Mouse (Mus musculus): ENCODE results near the gene Tnni3. TPM values are rescaled to one million over a fixed set of nuclear protein-coding genes. Genes with fewer than 3 reads are reported as not detected.

Tnni3 gene
- polyA plus RNA-seq, 1 experiment from 2014 or later: 2.9 TPM

GRCm38 (mm10) chr7:4504646-4505435 lies 19.2 kb downstream of the Tnni3 start:
- 62% methylated on average over 11 of the region's 11 CpGs for WGBS

GRCm38 (mm10) chr7:4503858-4504257 lies 20.2 kb downstream of the Tnni3 start:
- Histone ChIP-seq H3K27ac (ENCODE audit: low read length) (no peak overlapping the region), H3K4me1 (ENCODE audit: control insufficient read depth, insufficient read depth, low read length) (peaks cover 15% of the 10 kb centered on the region)

More at GRCm38 (mm10) chr7:4504646-4505435, 19.2 kb downstream of the Tnni3 start:
- Histone ChIP-seq H3K4me3 (ENCODE audit: low read depth, low read length) (no peak overlapping the region), H3K36me3 (ENCODE audit: control insufficient read depth, insufficient read depth, low read length) (no peaks in the 10 kb centered on the region), H3K9ac (replicated peaks; ENCODE audit: low read depth, low read length) (no peak overlapping the region), H3K27me3 (ENCODE audit: control insufficient read depth, insufficient read depth, low read length) (no peaks in the 10 kb centered on the region), H3K4me1 (ENCODE audit: control insufficient read depth, insufficient read depth, low read length) (peaks cover 9% of the 10 kb centered on the region), H3K4me2 (replicated peaks; ENCODE audit: low read depth, low read length) (no peak overlapping the region), H3K9me3 (ENCODE audit: control insufficient read depth, low read depth, low read length) (no peaks in the 10 kb centered on the region), H3K27ac (ENCODE audit: low read length) (no peak overlapping the region)
- no peak for ATAC-seq (ENCODE audit: insufficient number of reproducible peaks, insufficient read depth, low FRiP score, low read depth)

GRCm38 (mm10) chr7:4503100-4503499 lies 20.9 kb downstream of the Tnni3 start:
- Histone ChIP-seq H3K4me3 (ENCODE audit: low read depth, low read length) (no peak overlapping the region), H3K27me3 (ENCODE audit: control insufficient read depth, insufficient read depth, low read length) (no peaks in the 10 kb centered on the region), H3K4me1 (ENCODE audit: control insufficient read depth, insufficient read depth, low read length) (peaks cover 23% of the 10 kb centered on the region), H3K9me3 (ENCODE audit: control insufficient read depth, low read depth, low read length) (no peaks in the 10 kb centered on the region), H3K4me2 (replicated peaks; ENCODE audit: low read depth, low read length) (no peak overlapping the region), H3K9ac (replicated peaks; ENCODE audit: low read depth, low read length) (no peak overlapping the region), H3K36me3 (ENCODE audit: control insufficient read depth, insufficient read depth, low read length) (no peaks in the 10 kb centered on the region), H3K27ac (ENCODE audit: low read length) (peak overlapping the region; percentile 16; the same call in 1 of the 2 replicates)
- no peak for ATAC-seq (ENCODE audit: insufficient number of reproducible peaks, insufficient read depth, low FRiP score, low read depth)
- WGBS: 80% methylated on average over 4 of the region's 4 CpGs

More at GRCm38 (mm10) chr7:4503858-4504257, 20.2 kb downstream of the Tnni3 start:
- H3K36me3 ChIP-seq (ENCODE audit: control insufficient read depth, insufficient read depth, low read length): no peaks in the 10 kb centered on the region
- WGBS: 76% methylated on average over 5 of the region's 5 CpGs
- no peak overlapping the region for H3K4me2 ChIP-seq (replicated peaks; ENCODE audit: low read depth, low read length)
- no peaks in the 10 kb centered on the region for H3K27me3 ChIP-seq (ENCODE audit: control insufficient read depth, insufficient read depth, low read length)
- H3K4me3 ChIP-seq (ENCODE audit: low read depth, low read length): no peak overlapping the region
- no peak for ATAC-seq (ENCODE audit: insufficient number of reproducible peaks, insufficient read depth, low FRiP score, low read depth)
- H3K9me3 ChIP-seq (ENCODE audit: control insufficient read depth, low read depth, low read length): no peaks in the 10 kb centered on the region
- H3K9ac ChIP-seq (replicated peaks; ENCODE audit: low read depth, low read length): no peak overlapping the region

GRCm38 (mm10) chr7:4502421-4503090 lies 21.5 kb downstream of the Tnni3 start:
- H3K4me1 ChIP-seq (ENCODE audit: control insufficient read depth, insufficient read depth, low read length): peaks cover 25% of the 10 kb centered on the region
- 9% methylated on average over 14 of the region's 14 CpGs for WGBS
- no peak; the same call in 1 of the 2 replicates for ATAC-seq (ENCODE audit: insufficient number of reproducible peaks, insufficient read depth, low FRiP score, low read depth)
- peak overlapping the region; percentile 91 for H3K4me3 ChIP-seq (ENCODE audit: low read depth, low read length)
- peak overlapping the region; percentile 95; the same call in 1 of the 2 replicates for H3K9ac ChIP-seq (replicated peaks; ENCODE audit: low read depth, low read length)
- peak overlapping the region; percentile 61 for H3K4me2 ChIP-seq (replicated peaks; ENCODE audit: low read depth, low read length)
- no peaks in the 10 kb centered on the region for H3K9me3 ChIP-seq (ENCODE audit: control insufficient read depth, low read depth, low read length)
- no peaks in the 10 kb centered on the region for H3K36me3 ChIP-seq (ENCODE audit: control insufficient read depth, insufficient read depth, low read length)
- no peaks in the 10 kb centered on the region for H3K27me3 ChIP-seq (ENCODE audit: control insufficient read depth, insufficient read depth, low read length)
- peak overlapping the region; percentile 93 for H3K27ac ChIP-seq (ENCODE audit: low read length)

- Histone ChIP-seq H3K4me3 (ENCODE audit: low read depth, low read length) (peak within 1 kb of the TSS; percentile 91), H3K27me3 (ENCODE audit: control insufficient read depth, insufficient read depth, low read length) (no peaks in the 10 kb centered on the region), H3K36me3 (ENCODE audit: control insufficient read depth, insufficient read depth, low read length) (peaks cover 2% of the 10 kb centered on the region; the same call in 1 of the 2 replicates), H3K27ac (ENCODE audit: low read length) (peak within 1 kb of the TSS; percentile 93), H3K4me2 (replicated peaks; ENCODE audit: low read depth, low read length) (peak within 1 kb of the TSS; percentile 61), H3K4me1 (ENCODE audit: control insufficient read depth, insufficient read depth, low read length) (peaks cover 25% of the 10 kb centered on the region), H3K9ac (replicated peaks; ENCODE audit: low read depth, low read length) (peak within 1 kb of the TSS; percentile 95), H3K9me3 (ENCODE audit: control insufficient read depth, low read depth, low read length) (no peaks in the 10 kb centered on the region)
- peak; percentile 94 for ATAC-seq (ENCODE audit: insufficient number of reproducible peaks, insufficient read depth, low FRiP score, low read depth)
- WGBS: 1% methylated on average over 61 of the region's 62 CpGs
Measured at GRCm38 (mm10) chr7:4501558-4502397, 22.3 kb downstream of the Tnni3 start, which contains the start of gene Ppp1r12c. Ppp1r12c (minus strand) TSS chr7:4501680.

- peak overlapping the region; percentile 93 for H3K27ac ChIP-seq (ENCODE audit: low read length)
- H3K4me3 ChIP-seq (ENCODE audit: low read depth, low read length): peak overlapping the region; percentile 91
- peak overlapping the region; percentile 95 for H3K9ac ChIP-seq (replicated peaks; ENCODE audit: low read depth, low read length)
- H3K9me3 ChIP-seq (ENCODE audit: control insufficient read depth, low read depth, low read length): no peaks in the 10 kb centered on the region
- under 1% methylated on average over 33 of the region's 52 CpGs for WGBS
- peaks cover 10% of the 10 kb centered on the region; the same call in 1 of the 2 replicates for H3K36me3 ChIP-seq (ENCODE audit: control insufficient read depth, insufficient read depth, low read length)
- no peaks in the 10 kb centered on the region for H3K27me3 ChIP-seq (ENCODE audit: control insufficient read depth, insufficient read depth, low read length)
- peak overlapping the region; percentile 61 for H3K4me2 ChIP-seq (replicated peaks; ENCODE audit: low read depth, low read length)
- ATAC-seq (ENCODE audit: insufficient number of reproducible peaks, insufficient read depth, low FRiP score, low read depth): peak; percentile 20
- H3K4me1 ChIP-seq (ENCODE audit: control insufficient read depth, insufficient read depth, low read length): peaks cover 25% of the 10 kb centered on the region
Measured at GRCm38 (mm10) chr7:4500892-4501471, 23.0 kb downstream of the Tnni3 start.

GRCm38 (mm10) chr7:4499034-4499433 lies 25.0 kb downstream of the Tnni3 start:
- Histone ChIP-seq H3K27ac (ENCODE audit: low read length) (peak overlapping the region; percentile 63), H3K4me1 (ENCODE audit: control insufficient read depth, insufficient read depth, low read length) (peaks cover 25% of the 10 kb centered on the region), H3K9me3 (ENCODE audit: control insufficient read depth, low read depth, low read length) (no peaks in the 10 kb centered on the region), H3K4me2 (replicated peaks; ENCODE audit: low read depth, low read length) (peak overlapping the region; percentile 61), H3K36me3 (ENCODE audit: control insufficient read depth, insufficient read depth, low read length) (peaks cover 16% of the 10 kb centered on the region), H3K27me3 (ENCODE audit: control insufficient read depth, insufficient read depth, low read length) (no peaks in the 10 kb centered on the region), H3K4me3 (ENCODE audit: low read depth, low read length) (peak overlapping the region; percentile 11; the same call in 1 of the 2 replicates), H3K9ac (replicated peaks; ENCODE audit: low read depth, low read length) (no peak overlapping the region; the same call in 1 of the 2 replicates)
- no peak for ATAC-seq (ENCODE audit: insufficient number of reproducible peaks, insufficient read depth, low FRiP score, low read depth)
- 85% methylated on average over 4 of the region's 4 CpGs for WGBS
